Mouse (Mus musculus) G1E (cell line): Measurements from ENCODE around the gene Igfbpl1.

ENCODE experiments used
- CTCF ChIP-seq: IDR thresholded peaks from 2 replicates; pipeline ENCODE4 v1.5.1; 2012; ENCODE audit warnings: low read depth, low read length, inconsistent platforms, mixed read lengths
- TAL1 ChIP-seq: conservative IDR thresholded peaks from 2 replicates; pipeline ENCODE4 v1.6.1; 2012; ENCODE audit warnings: low read depth, low read length, inconsistent platforms, mixed read lengths

GRCm38 (mm10) chr4:45849419-45849818, 22.7 kb upstream of the Igfbpl1 start:
- TF ChIP-seq CTCF: no peak
- no peak for TF ChIP-seq TAL1
